Mouse (Mus musculus) gastrocnemius, adult 2 months (tissue): ENCODE data around the gene Kat2b. TPM values are rescaled to one million over a fixed set of nuclear protein-coding genes. Genes with fewer than 3 reads are reported as not detected.
"Not testable (repeated sequence)": the region's sequence is repeated elsewhere in the genome, so short reads cannot be mapped to it uniquely, and the experiment has no call there.

ENCODE experiments used
- DNase-seq: peaks from one replicate; pipeline ENCODE4 v3.0.0; 2022
- H3K27ac ChIP-seq: fragments of 200-600 bp; 2 replicates; pipeline ENCODE4 v1.8.1; 2022; ENCODE audit warnings: mild to moderate bottlenecking
- H3K4me3 ChIP-seq: fragments of 200-600 bp; 2 replicates; pipeline ENCODE4 v1.8.1; 2022; ENCODE audit warnings: mild to moderate bottlenecking, moderate library complexity
- CTCF ChIP-seq: fragments of 200-600 bp; IDR thresholded peaks from 2 replicates; pipeline ENCODE4 v1.8.1; 2022; ENCODE audit warnings: antibody characterized with exemption, mild to moderate bottlenecking, moderate library complexity
- intact Hi-C: fragments of 180-260 bp; cut with DNase I; formaldehyde crosslinking; loops from one replicate; pipeline ENCODE4 v1.15.1; 2025
- total RNA-seq, 2 experiments: library from RNA; stranded (reverse); gene quantifications; 2 replicates each; pipeline ENCODE4 v1.2.3; 2021

Kat2b gene
- total RNA-seq, 2 experiments from 2014 or later, result 65.7 to 70.4 TPM

DNA sequence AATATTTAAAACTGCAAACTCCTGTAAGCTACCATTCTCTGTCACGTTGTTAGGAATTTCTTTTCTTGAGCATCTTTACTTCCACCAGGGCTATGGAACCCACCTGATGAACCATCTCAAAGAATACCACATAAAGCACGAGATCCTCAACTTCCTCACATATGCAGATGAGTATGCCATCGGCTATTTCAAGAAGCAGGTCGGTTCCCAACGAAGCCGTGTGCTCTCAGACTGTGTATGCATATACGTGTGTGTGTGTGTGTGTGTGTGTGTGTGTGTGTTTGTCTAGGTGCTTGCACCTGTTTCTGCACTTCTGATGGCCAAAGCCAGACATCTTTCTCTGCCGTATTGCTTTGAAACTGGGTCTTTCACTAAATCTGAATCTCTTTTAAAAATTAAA is 92.6 kb downstream of the Kat2b start:
- Histone ChIP-seq H3K4me3 (no peak overlapping the region), H3K27ac (no peak overlapping the region)
- intact Hi-C loops, result no loop called here
- no peak for DNase-seq
- TF ChIP-seq CTCF, result no peak

DNA sequence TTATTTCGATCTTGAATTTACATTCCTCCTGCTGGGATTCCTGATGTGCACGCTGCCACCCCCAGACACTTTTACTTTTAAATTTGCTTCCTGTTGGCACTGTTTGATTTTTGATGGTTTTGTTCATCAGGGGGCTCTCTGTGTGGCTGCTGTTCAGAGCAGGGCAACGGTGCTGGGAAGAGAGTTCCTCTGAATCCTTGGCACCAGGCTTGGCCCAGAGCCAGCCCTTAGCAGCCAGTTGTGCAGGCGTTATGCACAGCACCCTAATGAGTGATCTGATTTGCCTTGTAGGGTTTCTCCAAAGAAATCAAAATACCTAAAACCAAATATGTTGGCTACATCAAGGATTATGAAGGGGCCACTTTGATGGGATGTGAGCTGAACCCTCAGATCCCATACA is 93.1 kb downstream of the Kat2b start:
- Histone ChIP-seq H3K4me3 (no peak overlapping the region), H3K27ac (no peak overlapping the region)
- intact Hi-C loops, result no loop called here
- peak; percentile 23 for DNase-seq
- no peak for TF ChIP-seq CTCF

DNA sequence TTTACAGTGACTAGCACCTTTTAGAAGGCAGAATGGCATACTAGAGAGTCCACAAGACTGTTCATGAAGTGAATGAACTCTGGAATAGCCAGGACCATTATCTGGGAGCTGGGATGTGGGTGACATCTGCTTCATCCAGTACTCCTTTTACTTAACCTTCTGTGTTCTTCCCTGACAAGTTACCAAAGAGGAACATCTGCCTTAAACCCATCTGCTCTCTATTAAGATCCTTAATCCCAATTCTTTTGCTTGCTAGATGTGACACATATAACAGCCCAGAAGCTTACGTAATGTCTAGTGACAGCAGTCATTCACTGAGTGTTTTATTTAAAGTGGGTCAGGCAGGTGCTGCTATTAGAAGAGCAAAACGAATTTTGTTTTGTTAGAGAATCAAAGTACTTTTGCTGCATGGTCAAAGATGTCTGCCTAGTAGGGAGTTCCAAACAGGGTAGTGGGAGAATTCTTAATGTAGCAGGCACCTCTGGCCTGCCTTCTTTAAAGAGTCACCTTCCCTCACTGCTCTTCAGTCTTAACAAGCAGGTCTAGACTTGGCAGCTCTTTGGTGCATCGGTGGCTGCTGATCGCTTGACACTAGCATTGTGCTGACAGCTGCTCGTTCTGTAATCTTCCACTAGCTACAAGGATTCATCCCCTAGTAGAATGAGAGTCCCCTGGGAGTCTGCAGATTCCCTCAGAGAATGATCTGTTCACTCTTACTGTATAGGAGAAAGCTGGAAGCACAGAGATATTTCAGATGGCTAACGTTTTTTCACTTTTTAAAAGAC is 94.6 kb downstream of the Kat2b start:
- no peak for TF ChIP-seq CTCF
- no peak for DNase-seq
- Histone ChIP-seq H3K4me3 (no peak overlapping the region), H3K27ac (no peak overlapping the region)
- intact Hi-C loops, result no loop called here

DNA sequence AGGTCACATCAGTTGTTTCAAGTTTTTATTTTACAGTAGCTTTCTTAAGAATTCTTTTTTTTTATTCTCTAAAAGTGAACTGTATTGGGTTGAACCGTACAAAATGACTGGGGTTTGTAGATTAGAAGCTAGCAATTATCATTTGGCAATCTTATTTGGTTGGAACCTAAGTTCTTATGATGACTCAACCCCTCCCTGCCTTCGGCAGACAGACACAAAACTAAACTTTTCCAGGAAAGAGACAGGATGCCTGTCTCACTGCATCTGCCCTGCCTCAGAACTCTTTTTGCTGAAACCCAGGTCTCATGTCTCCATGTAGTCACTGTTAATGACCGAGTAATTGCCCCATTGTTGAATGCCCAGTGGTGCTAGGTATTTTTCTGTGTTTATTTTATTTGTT is 97.6 kb downstream of the Kat2b start:
- no peak for DNase-seq
- no peak for TF ChIP-seq CTCF
- intact Hi-C loops, result no loop called here
- Histone ChIP-seq H3K4me3 (no peak overlapping the region), H3K27ac (no peak overlapping the region)

DNA sequence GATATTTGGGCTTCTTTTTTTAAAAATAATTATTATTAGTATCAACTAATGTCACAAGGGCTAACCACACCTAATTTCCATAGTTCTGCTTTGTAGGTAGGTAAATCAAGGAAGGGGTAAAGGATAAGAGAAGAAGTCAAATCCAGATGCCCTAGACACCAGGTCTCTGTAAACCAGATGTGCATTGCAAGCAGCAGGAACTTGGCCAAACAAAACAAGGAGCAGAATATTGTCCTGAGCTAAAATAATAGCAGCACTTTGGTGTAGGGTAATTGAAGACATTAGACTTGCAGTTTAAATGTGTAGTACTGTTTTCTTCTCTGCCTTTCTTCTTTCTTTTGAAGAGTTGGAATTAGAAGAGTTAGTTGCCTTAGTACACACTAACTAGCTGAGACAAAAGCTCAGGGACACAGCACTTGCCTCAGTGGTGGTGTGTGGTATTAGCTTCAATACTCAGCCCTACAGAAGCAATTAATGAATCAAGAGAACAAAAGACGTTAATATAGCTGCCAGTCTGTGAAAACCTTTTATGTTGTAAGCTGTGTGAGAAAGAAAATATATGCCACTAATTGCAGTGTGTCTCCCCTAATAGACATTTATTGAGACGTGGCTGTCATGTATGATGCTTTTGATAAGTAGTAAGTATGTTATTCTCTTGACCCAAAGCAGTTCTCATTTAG is 98.2 kb downstream of the Kat2b start:
- Histone ChIP-seq H3K27ac (no peak overlapping the region), H3K4me3 (no peak overlapping the region)
- DNase-seq, result no peak
- TF ChIP-seq CTCF, result no peak
- intact Hi-C loops, result no loop called here

DNA sequence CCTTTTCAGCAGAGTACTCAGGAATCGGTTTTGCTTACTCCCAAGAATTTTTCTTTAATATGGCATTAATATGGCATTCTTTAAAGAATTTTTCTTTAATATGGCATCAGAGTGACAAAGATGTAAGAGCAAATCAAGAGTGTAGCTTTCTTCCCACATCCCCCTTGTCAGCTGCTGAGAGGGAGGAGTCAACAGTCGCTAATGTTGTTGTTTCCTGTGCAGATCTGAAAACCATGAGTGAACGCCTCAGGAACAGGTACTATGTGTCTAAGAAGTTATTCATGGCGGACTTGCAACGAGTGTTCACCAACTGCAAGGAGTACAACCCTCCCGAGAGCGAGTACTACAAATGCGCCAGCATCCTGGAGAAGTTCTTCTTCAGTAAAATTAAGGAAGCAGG is 103.8 kb downstream of the Kat2b start:
- Histone ChIP-seq H3K27ac (no peak overlapping the region), H3K4me3 (no peak overlapping the region)
- no peak for DNase-seq
- no peak for TF ChIP-seq CTCF
- intact Hi-C loops, result no loop called here

DNA sequence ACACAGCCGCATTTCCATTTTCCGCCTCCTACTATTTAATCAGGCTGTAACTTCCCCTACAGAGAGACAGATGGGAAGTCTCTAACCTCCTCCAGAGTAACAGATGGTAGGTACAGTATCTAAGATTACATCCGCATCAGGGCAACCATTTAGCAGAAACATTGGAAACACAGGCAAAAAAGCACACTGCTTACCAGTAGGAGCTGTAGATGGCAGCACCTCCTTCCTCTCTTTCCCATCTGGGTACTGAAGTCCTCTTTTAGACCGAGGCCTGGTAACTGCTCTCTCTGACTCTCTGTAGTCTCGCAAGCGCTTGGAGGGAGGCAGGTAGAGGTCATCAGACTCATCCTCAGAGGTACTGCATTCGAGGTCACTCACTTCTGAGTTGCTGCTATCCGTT is 112.1 kb downstream of the Kat2b start:
- DNase-seq, result no peak
- no peak overlapping the region for H3K4me3 ChIP-seq
- no peak overlapping the region for H3K27ac ChIP-seq
- intact Hi-C loops, result loop anchor here (5.0 kb wide), 1 partner anchor 154 kb away; no protein-coding TSS in a partner anchor
- peak; percentile 55 for TF ChIP-seq CTCF

DNA sequence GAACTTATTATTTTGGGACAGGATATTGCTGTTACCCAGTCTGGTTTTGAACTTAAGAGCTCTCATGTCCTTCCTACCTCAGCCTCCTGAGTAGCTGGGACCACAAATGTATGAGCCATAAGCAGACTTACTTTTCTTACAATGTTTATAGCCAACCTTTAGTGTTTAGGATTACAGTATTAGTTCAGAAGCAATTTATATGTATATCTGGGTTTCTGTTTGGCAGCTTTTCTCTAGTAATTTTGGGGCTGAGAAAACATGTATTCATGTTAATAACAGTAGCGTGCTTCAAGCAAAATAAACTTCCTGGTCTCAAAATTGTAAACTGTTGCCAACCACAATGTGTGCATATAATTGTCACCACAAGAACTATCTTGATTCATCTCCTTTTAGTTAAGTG is 121.7 kb downstream of the Kat2b start:
- intact Hi-C loops, result loop anchor here (5.0 kb wide), 1 partner anchor 121 kb away; the partner anchor contains the start of gene Kat2b

DNA sequence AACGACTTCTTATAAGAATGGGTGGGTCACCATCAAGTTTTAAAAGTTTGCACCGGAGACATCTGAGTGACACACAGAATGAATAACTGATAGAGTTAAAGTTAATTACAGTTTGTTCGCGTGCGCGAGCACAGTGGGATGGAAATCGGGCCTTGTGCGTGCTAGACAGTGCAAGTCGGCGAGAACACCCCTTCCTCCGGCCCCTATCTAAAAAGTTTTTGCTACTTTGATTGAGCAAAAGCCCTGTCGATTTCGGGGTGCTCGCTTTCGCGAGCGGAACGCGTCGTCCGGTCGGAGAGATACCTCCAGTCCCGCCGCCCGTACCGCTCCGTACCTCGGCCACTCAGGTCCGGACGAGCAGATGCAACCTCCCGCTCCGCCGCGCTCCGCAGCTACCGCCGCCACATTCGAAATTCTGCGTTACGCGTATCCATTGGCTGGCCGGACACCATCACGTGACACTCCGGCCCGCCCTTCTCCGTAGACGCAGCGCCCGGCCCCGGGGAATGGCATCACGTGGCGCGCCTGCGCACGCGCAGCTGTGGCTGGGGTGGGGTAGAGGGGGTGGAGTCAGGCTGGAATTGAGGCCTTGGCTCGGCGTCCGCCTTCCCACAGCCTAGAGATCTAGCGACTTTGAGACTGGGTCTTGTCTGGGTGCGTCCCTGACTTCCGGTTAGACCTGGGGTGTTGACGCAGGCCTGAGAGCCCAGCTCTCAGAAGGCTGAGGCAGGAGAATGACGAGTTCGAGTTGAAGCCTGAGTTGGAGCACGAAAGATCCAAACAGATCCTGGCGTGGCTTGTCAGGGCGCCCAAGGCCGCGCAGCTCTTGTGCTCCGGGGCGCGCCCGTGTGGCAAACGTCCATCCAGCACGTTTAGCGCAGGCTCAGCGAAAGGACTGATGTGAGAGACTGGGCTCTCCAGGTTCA is 122.5 kb downstream of the Kat2b start, which contains the start of gene Sgo1:
Gene Sgo1 (minus strand): TSS at position 457 of the 926 bp plus-strand sequence.
- intact Hi-C loops, result loop anchor here (5.0 kb wide), 1 partner anchor 122 kb away; the partner anchor contains the start of gene Kat2b
- peak; percentile 56 for TF ChIP-seq CTCF
- Histone ChIP-seq H3K27ac (peak within 1 kb of the TSS; percentile 100), H3K4me3 (peak within 1 kb of the TSS; percentile 87)
- peak; percentile 99 for DNase-seq

More for the DNA sequence above, 121.7 kb downstream of the Kat2b start:
- Histone ChIP-seq H3K4me3 (no peak overlapping the region), H3K27ac (no peak overlapping the region)
- no peak for DNase-seq
- no peak for TF ChIP-seq CTCF

DNA sequence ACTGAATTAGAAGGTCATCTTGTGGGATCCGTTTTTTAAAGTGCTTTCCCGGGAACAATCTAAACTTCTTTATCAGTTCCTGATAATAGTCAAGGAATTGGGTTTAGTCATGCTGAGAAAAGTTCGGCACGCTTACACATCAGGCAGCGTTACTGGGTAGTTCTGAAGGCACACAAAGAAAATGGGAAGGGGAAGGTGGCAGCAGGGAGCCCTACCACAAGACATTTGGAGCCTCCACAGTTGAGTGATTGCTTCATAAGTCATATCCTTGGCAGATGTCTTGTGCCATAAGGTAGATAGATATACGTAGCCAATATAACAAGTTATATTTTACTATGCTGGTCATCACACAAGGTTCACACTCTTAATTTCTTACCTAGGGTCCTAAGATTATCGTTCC is 123.3 kb downstream of the Kat2b start:
- peak overlapping the region; percentile 100 for H3K27ac ChIP-seq
- no peak for DNase-seq
- peak overlapping the region; percentile 87 for H3K4me3 ChIP-seq
- no peak for TF ChIP-seq CTCF
- intact Hi-C loops, result loop anchor here (5.0 kb wide), 2 partner anchors 123 to 178 kb away; partner anchors contain the start of gene Kat2b

DNA sequence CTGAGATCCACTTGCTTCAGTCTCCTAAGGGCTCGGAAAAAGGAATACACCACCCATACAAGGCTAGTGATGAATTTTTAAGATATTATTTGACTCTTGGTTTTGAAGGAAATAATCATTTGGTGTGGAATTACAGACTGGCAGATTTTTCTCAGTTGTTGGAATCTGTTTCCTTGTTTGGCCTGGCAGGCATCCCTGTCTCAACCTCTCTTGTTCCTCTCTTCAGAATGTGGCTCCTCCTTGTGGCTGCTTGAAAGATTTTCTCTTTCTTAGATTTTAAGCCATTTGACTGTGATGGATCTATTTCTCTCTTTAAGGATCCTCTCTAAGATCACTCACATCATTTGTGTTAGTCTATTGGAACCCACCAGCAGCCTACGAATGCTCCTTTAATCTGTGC is 127.4 kb downstream of the Kat2b start:
- Histone ChIP-seq H3K27ac (0 out of 2 replicates have a peak overlapping the region, but pooled peaks have one; percentile 24), H3K4me3 (no peak overlapping the region)
- intact Hi-C loops, result loop anchor here (5.0 kb wide), 1 partner anchor 182 kb away; no protein-coding TSS in a partner anchor
- DNase-seq, result peak; percentile 59
- TF ChIP-seq CTCF, result peak; percentile 60

DNA sequence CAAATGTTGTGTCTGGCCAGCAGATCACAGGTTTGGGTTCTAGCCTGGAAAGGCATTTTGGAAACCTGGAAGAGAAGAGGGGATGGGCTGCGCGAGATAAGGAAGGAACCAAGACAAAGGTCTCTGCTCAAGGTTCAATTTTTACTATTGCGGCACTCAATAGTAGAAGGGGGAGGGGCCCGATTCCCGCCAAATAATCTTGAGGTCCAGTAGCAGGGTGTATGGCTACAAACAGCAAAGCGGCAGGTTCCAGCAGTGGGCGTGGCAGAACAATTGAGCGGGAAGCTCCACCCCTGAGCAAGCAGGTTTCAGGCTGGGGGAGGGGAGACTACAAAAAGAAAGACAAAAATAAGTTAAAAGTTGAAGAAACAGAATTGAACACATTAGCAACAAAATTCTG is 130.9 kb downstream of the Kat2b start:
- intact Hi-C loops, result not testable (repeated sequence)

More for the DNA sequence above, 130.9 kb downstream of the Kat2b start:
- H3K27ac ChIP-seq, H3K4me3 ChIP-seq, DNase-seq: not testable (repeated sequence)
